Mouse (Mus musculus) right cerebral cortex, adult 2 months (tissue): ENCODE data around the gene Olfr1022.

Experiments
- DNase-seq, 2 experiments: peaks; one replicate each; pipeline ENCODE4 v3.0.0; 2021 to 2022; ENCODE audit warnings: low spot score in 2 of 2

Olfr1022 gene

DNA sequence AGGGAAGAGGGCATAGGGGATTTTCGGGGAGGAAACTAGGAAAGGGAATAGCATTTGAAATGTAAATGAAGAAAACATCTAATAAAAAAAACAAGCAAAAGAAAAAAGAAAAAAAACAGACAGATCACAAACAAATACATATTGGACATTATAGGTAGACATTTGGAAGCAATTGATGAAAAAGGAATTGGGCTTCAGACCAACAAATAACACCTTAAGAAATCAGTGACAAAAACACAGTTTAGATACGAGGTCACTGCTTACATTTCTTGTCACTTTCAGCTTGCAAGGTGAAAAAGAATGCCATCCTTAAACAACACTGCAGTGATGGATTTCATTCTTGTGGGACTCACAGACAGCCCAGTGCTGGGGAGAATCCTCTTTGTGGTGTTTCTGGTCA is at the start of gene Olfr1022:
Gene Olfr1022 (plus strand): TSS at position 301 of the 400 bp plus-strand sequence.
- DNase-seq: no peak

DNA sequence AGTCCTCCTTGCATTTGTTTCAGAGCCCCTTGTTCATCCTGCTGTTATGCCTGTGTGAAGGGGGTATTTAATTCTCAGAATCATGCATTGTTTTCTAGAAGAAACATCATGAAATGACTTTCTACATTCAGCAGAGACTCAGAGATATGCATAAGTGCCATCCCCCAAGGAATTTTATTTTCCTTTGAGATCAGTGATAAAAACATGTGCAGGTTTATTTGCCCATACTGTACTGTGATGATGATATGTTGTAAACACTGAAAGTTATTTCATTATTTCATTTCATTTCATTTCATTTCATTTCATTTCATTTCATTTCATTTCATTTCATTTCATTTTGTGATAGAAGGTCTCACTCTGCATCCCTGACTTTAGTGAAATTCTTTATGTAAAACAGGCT is 23.0 kb upstream of the Olfr1022 start, which contains the start of gene Olfr1019:
Gene Olfr1019 (minus strand): TSS at position 101 of the 400 bp plus-strand sequence.
- DNase-seq: no peak

DNA sequence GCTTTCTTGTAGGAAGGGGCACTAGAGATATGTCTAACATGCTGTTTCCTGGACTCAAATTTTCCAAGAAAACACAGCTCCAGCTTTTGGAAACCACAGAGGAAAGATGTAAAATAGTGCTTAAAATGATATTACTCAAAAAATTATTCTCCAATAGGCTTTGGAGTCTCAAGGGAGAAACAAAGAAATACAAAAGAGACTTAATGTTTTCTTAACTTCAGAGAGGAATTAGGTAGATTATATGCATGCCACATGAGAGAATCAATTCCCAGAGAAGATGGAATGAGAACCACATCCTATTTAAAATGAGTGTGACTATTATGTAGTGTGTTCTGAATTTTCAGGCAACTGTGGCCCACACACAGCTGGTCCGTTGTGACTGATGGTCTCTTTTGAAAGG is 21.7 kb upstream of the Olfr1022 start, which contains the start of gene Olfr1020:
Gene Olfr1020 (plus strand): TSS at position 301 of the 400 bp plus-strand sequence.
- DNase-seq: no peak

DNA sequence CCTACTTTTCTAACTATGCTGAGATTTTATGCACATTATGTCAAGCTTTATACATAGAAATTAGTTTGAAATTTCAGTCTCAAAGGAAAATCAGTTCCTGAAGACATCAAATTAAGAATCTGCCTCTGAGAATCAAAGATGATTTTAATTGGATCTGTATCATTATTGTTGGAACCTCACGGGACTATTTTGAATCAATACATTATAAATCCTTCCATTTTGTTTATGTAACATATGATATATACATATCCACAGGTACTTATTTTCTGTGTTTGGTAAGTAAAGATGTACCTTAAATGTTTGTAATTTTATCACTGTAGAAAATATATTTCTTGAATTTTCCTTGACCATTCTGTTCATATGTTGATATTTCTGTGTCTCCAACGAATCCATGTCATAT is 16.9 kb downstream of the Olfr1022 start, which contains the start of gene Olfr1023:
Gene Olfr1023 (plus strand): TSS at position 301 of the 400 bp plus-strand sequence.
- DNase-seq: no peak

DNA sequence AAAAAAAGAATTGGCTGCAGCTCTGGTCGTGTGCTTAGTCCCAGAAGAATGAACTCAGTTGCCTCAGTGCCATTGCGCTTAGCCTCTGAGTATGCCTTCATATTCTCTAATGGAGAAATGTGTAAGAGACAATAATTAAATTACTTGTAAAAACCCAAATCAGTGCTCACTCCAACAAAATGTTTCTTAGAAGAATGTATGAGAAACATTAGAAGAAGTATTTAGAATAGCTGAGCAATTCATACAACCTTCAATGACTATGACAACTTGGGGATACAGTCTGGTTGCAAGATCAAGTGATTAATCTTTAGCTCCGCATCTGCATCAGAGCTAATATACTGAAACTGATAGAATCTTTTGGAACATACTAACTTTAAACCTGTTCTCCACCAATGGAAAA is 36.6 kb downstream of the Olfr1022 start, which contains the start of gene Olfr1024:
Gene Olfr1024 (minus strand): TSS at position 101 of the 400 bp plus-strand sequence.
- DNase-seq: no peak

DNA sequence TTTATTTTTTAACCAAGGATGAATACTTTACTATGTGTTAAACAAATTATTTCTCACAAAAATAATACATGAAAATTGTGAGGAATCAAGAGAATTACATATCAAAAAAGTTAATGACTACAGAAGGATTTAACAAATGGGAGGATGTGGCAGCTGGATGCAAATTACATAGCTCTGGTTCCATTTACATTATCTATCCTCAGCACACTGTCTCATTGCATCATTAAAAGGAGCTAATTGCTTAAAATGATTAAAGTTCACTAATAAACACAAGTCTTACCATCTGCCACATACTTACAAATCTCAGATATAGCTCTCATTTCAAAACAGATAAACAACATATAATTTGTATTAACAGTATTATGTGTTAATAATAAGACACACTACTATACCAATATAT is 44.8 kb downstream of the Olfr1022 start:
- DNase-seq: no peak

DNA sequence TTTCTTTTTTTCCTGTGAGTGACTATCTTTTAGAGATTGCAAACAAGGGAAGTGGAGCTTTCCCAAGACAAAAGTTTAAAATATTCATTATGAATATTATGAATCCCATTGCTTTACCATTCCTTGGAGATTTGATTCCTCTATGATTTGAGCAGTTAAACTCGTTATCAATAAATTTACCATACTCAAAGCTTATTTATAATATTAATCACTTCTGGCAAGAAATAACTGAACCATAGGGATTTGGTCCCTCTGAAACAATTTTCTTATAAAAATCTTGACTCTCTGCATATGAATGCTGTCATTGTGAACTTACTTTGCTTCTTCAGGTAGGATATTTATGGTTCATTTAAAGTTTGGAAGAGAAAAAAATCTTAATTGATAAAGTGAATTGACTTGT is 46.5 kb downstream of the Olfr1022 start, which contains the start of gene Olfr1025-ps1:
Gene Olfr1025-ps1 (plus strand): TSS at position 301 of the 400 bp plus-strand sequence.
- DNase-seq: no peak
